Mouse (Mus musculus) E14TG2a.4 (cell line): ENCODE results near the gene Lrrc74a.

Experiments used
- CTCF ChIP-seq: conservative IDR thresholded peaks from 2 replicates; pipeline ENCODE4 v1.5.1; 2014; ENCODE audit warnings: low read length
- POU5F1 ChIP-seq: IDR thresholded peaks from 2 replicates; pipeline ENCODE4 v1.6.1; 2014; ENCODE audit warnings: low read length, borderline replicate concordance

DNA sequence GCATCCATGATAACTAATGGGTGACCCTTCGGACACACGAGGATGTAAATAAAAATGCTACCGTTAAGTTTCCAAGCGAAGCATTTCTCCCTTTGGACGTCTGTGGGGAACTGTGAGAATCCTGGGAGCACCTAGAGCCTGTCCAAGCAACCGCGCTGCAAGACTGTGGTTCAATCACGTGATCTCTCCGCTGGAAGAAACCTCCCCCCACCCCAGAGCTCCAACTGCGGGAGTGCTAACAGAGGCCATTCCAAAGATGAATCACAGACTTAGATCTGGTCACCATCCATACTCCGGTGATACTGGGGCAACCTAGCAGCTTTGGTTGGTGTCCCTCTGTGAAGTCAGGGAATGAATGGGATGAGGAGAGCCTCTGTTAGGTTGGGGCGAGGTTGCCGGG, 26.9 kb downstream of the Lrrc74a start:
- no peak for TF ChIP-seq CTCF
- TF ChIP-seq POU5F1: no peak
